Mouse (Mus musculus): ENCODE measurements around the gene Scimp. TPM values are rescaled to one million over a fixed set of nuclear protein-coding genes. Genes with fewer than 3 reads are reported as not detected.

The Scimp gene
- 0.65 and 0.92 TPM in 2 replicates for polyA plus RNA-seq (2012; rRNA removed)

GRCm38 (mm10) chr11:70812365-70812764, at the start of gene Scimp:
Gene Scimp (minus strand): TSS chr11:70812586.
- DNase-seq (ENCODE audit: low read depth), result no peak

DNA sequence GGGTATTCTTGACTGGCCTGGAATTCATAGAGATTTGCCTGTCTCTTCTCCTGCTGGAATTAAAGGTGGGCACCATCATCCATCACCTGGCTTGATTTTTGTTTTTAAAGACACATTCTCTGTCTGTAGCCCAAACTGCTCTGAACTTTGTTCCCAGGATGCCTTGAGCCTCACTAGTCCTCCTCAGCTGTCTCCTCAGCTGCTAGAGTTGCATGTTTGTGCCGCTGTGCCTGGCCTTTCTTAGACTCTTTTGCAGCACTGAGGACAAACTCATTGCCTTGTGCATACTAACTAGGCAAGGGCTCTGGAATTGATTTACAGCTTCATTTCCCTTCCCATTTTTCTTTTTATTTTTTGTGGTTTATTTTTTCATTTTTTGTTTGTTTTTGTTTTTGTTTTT, 48.0 kb upstream of the Scimp start:
- no peak for DNase-seq (ENCODE audit: low read depth)

GRCm38 (mm10) chr11:70846029-70846428, 33.6 kb upstream of the Scimp start:
- no peak for DNase-seq (ENCODE audit: low read depth)

- DNase-seq (ENCODE audit: low read depth), result no peak
Measured at GRCm38 (mm10) chr11:70845457-70845978, 33.1 kb upstream of the Scimp start.

GRCm38 (mm10) chr11:70844559-70845456, 32.4 kb upstream of the Scimp start, which contains the start of gene Rabep1:
Gene Rabep1 (plus strand): TSS chr11:70844778.
- DNase-seq (ENCODE audit: low read depth), result no peak

GRCm38 (mm10) chr11:70843701-70844551, 31.5 kb upstream of the Scimp start:
- no peak for DNase-seq (ENCODE audit: low read depth)

DNA sequence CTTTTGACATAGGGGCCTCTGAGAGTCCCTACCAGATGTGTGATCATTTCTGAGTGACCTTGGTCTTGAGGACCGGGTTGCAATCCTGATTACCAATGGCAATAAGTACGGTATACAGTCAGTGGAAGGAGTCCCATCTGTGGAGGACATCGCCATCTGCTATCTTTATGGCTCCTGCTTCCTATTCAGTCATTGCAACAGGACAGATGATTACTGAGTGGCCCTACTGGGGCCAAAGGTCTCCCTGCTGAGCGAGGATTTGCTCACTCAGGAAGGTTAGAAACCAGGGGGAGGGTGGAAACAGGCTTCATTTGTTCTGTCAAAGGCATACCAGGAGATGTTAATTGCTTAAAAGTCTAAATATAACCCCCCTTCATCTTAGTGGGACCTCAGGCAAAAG, 30.6 kb upstream of the Scimp start:
- DNase-seq (ENCODE audit: low read depth), result no peak

DNA sequence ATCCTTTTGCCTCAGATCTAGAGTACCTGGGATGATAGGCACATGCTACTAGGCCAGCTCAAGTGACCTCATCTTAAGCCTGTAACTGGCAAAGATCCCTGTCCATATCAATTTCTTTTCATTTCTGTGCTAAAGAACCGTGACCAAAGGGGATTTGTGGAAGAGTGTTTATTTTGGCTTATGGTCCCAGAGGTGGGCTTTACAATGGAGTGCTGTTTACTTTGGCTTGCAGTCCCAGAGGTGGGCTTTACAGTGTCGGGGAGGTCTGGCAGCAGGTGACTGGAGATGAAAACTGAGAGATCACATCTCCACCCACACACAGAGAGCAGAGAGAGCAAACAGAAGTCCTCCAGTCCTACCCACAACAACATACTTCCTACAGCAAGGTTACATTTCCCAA, 26.2 kb upstream of the Scimp start:
- no peak for DNase-seq (ENCODE audit: low read depth)

DNA sequence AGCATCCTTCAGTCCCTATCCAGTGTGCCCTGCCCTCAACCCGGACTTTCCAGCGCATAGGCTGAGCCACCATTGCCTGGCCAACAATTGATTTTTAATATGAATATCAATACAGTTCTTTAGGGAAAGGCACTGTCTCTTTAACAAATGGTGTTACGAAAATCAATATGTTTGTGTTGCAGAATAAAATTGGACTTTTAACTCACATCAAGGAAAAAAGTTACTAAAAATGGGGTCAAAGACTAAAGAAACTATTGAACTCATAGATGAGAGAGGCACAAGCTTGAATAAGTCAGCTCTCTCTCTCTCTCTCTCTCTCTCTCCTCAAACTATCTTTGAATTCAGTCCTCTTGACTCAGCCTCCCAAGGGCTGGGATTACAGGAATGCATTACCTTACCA, 24.6 kb upstream of the Scimp start:
- no peak for DNase-seq (ENCODE audit: low read depth)

DNA sequence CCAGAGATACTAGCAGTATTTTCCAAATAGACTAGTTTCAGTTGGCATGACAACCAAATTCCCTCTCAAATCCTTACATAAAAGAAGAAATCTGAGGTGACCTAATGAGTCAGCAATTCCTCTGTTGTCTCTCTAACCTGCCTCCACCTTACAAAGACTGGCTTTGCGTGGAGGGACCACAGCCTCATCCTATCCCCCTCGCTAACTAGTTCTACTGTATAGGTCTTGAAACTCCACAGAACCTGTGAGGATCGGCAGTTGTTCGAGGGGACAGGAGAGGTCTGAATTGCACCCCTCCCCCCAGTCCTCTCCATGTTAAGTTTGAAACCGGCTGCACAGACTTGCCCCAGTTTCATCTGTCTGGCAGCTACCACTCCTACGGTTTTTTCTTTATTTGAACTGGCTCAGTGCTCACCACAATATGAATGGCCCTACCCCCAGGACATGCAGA, 23.0 kb upstream of the Scimp start:
- DNase-seq (ENCODE audit: low read depth), result no peak

- no peak for DNase-seq (ENCODE audit: low read depth)
Measured at GRCm38 (mm10) chr11:70833831-70834230, 21.4 kb upstream of the Scimp start.

DNA sequence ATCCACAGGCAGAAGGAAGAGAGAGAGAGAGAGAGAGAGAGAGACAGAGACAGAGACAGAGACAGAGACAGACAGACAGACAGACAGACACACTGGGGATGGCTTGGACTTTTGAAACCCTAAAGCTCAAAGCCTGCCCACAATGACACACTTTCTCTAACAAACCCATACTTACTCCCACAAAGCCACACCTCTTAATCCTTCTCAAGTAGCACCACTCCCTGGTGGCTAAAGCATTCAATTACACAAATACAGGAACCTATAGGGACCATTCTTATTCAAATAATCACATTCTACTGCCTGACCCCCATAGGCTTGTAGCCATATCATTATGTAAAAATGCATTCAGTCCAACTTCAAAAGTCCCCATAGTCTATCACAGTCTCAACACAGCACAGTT, 21.0 kb upstream of the Scimp start:
- DNase-seq (ENCODE audit: low read depth), result no peak

DNA sequence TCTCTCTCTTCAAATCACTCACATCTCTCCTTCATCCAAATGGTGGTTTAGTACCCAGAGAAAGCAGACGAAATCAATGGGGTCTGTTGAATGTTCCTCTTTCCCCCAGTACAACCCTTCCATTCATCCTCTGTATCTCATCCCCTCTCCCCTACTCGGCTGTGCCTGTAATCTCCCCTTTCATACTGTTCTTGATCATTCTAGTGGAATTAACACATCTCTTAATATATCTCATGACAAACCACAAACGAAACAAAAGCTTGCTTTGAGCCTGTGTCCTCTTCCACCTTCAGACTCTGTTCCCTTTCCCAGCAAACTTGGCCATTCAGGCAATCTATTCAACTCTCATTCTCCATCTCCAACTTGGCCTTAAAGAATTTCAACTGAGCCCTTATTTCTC, 18.8 kb upstream of the Scimp start:
- DNase-seq (ENCODE audit: low read depth), result no peak

GRCm38 (mm10) chr11:70828975-70829615, 16.7 kb upstream of the Scimp start:
- no peak for DNase-seq (ENCODE audit: low read depth)

GRCm38 (mm10) chr11:70826207-70826606, 13.8 kb upstream of the Scimp start:
- DNase-seq (ENCODE audit: low read depth), result no peak

GRCm38 (mm10) chr11:70821728-70822591, 9.6 kb upstream of the Scimp start:
- DNase-seq (ENCODE audit: low read depth), result no peak

DNA sequence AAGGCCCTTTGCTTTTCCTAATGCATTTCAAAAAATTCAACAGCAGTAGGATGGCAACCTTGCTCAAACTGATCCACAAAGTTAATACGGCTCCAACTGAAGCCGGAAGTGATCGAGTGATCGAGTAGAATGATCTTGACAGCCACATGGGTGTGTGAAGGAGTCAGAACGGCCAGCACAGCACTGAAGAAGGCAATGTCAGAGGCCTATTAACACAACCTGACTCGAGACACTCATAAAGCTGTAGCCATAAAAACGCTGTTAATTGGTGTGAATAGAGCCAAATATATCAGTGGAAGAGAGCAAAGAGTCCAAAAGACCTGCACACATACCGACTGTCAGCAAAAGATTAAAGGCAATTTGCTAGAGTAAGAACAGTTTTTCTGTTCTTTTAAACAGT, 7.7 kb upstream of the Scimp start:
- DNase-seq (ENCODE audit: low read depth), result no peak

GRCm38 (mm10) chr11:70816770-70817169, 4.4 kb upstream of the Scimp start:
- no peak for DNase-seq (ENCODE audit: low read depth)

DNA sequence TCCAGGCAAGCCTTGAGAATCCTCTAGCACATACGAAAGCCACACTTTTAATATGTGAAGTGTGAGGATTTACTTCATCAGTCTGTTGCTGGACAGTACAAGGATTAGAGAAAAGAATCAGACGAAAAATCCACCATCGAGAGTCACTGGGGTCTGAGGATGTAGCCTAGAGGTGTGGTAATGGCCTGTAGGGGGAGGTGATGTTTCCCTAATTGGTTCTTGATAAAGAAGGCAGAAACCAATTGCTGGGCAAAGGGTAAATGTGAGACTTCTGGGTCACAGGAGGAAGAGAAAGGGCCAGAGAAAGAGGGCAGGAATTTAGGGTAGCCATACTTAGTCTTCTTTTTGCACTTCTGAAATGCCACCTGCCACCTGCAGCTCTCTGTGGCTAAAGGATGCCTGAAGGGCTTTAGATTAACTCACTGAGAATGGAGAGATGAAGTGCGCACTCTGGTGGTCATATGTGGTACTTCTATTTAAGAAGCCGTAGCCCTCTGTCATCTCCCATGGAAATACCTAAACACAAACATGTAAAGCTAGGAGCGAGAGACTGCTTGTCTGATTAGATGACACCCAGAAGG, 3.2 kb upstream of the Scimp start:
- no peak for DNase-seq (ENCODE audit: low read depth)

DNA sequence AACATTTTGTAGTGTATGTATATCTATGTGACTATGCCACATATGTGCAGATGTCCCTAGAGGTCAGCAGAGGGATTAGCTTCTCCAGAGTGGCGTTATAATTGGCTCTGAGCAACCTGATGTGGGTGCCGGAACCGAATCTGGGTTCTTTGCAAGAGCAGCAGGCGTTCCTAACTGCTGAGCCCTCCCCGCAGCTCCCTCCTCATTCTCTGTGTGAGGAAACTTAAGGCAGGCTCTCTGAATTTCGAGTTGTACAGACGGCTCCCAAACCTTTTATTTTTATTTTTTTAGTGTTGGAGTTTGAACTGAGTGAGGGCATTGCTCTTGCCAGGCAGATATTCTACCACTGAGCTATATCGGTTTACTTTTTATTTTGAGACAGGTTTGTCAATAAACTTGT, 2.7 kb upstream of the Scimp start:
- no peak for DNase-seq (ENCODE audit: low read depth)

Data from gonadal fat pad, adult 2 months (tissue).